ENCODE assay signal across 17 mouse cellular contexts in genomic region chr2:61272721-61273120, GRCm38 (mm10).
"Had no signal": no experiment of that assay in that cellular context is flagged by ENCODE, and none has a peak within 500 bp of the region (broad histone marks: within the 10 kb centered on the region; RNA-seq: fewer than 3 reads in every experiment).

No protein-coding gene starts in this region.

- H3K27me3 ChIP-seq: midbrain, embryonic 12.5 days; neural tube, embryonic 13.5 days; neural tube, embryonic 15.5 days had no signal

- H3K4me1 ChIP-seq: midbrain, embryonic 10.5 days; midbrain, embryonic 12.5 days; neural tube, embryonic 13.5 days had no signal

- DNase-seq: lung, adult 18-20 months; lung, embryonic 14.5 days; lung, postnatal 10 days; lung, postnatal 4 days; midbrain, embryonic 14.5 days; retina, postnatal 1 day; right cerebral cortex, postnatal 25 days; right cerebral cortex, postnatal 4 days; spleen, adult 18-20 months; thymus, adult 2 months; thymus, postnatal 25 days; thymus, postnatal 4 days had no signal

- H3K27ac ChIP-seq: midbrain, embryonic 10.5 days; midbrain, embryonic 12.5 days; neural tube, embryonic 13.5 days; neural tube, embryonic 15.5 days had no signal

- H3K4me3 ChIP-seq: midbrain, embryonic 10.5 days; midbrain, embryonic 12.5 days; myocyte; neural tube, embryonic 13.5 days; neural tube, embryonic 15.5 days had no signal

- H3K36me3 ChIP-seq: midbrain, embryonic 10.5 days; midbrain, embryonic 12.5 days; neural tube, embryonic 13.5 days; neural tube, embryonic 15.5 days had no signal
